Mouse (Mus musculus): ENCODE data around the gene Mastl.

The Mastl gene

GRCm38 (mm10) chr2:23155777-23156607, at the start of gene Mastl, which contains the start of gene Yme1l1:
Mastl (minus strand) TSS chr2:23156024.
Yme1l1 (plus strand) TSS chr2:23156369.
- peak; percentile 95 for DNase-seq

GRCm38 (mm10) chr2:23202900-23203670, 47.3 kb upstream of the Mastl start:
- no peak for DNase-seq

GRCm38 (mm10) chr2:23201034-23201433, 45.2 kb upstream of the Mastl start:
- DNase-seq = no peak

GRCm38 (mm10) chr2:23194366-23194765, 38.5 kb upstream of the Mastl start:
- DNase-seq = peak; percentile 8

- DNase-seq = no peak
These were observed 16.5 kb upstream of the Mastl start for GRCm38 (mm10) chr2:23172305-23172704.

- DNase-seq = no peak
These were observed 821 bp upstream of the Mastl start for GRCm38 (mm10) chr2:23156608-23157081.

- no peak for DNase-seq
These were observed 614 bp downstream of the Mastl start for GRCm38 (mm10) chr2:23155199-23155621.

GRCm38 (mm10) chr2:23119573-23119972, 36.3 kb downstream of the Mastl start:
- no peak for DNase-seq

- no peak for DNase-seq
These were observed 53.6 kb downstream of the Mastl start for GRCm38 (mm10) chr2:23102266-23102665.

- no peak for DNase-seq
These were observed 58.8 kb downstream of the Mastl start for GRCm38 (mm10) chr2:23097028-23097427.

- peak; percentile 41 for DNase-seq
These were observed 63.6 kb downstream of the Mastl start for GRCm38 (mm10) chr2:23092216-23092615.

GRCm38 (mm10) chr2:23084540-23084939, 71.3 kb downstream of the Mastl start:
- no peak for DNase-seq

GRCm38 (mm10) chr2:23078588-23078987, 77.2 kb downstream of the Mastl start:
- DNase-seq = no peak

- no peak for DNase-seq
These were observed 78.1 kb downstream of the Mastl start for GRCm38 (mm10) chr2:23077693-23078092.

GRCm38 (mm10) chr2:23076783-23077182, 79.0 kb downstream of the Mastl start:
- no peak for DNase-seq

- DNase-seq = no peak
These were observed 80.0 kb downstream of the Mastl start for GRCm38 (mm10) chr2:23075846-23076245.

GRCm38 (mm10) chr2:23071406-23071805, 84.4 kb downstream of the Mastl start:
- no peak for DNase-seq

GRCm38 (mm10) chr2:23070491-23070890, 85.3 kb downstream of the Mastl start:
- DNase-seq = peak; percentile 23

- DNase-seq = peak; percentile 94
These were observed 86.7 kb downstream of the Mastl start for GRCm38 (mm10) chr2:23068894-23069744.

- no peak for DNase-seq
These were observed 87.5 kb downstream of the Mastl start for GRCm38 (mm10) chr2:23068370-23068737.

GRCm38 (mm10) chr2:23067552-23068369, 88.1 kb downstream of the Mastl start, which contains the start of gene Acbd5:
Acbd5 (plus strand) TSS chr2:23068167.
- DNase-seq = peak; percentile 96
